Mouse (Mus musculus): Measurements from ENCODE around the gene Aars.

DNA sequence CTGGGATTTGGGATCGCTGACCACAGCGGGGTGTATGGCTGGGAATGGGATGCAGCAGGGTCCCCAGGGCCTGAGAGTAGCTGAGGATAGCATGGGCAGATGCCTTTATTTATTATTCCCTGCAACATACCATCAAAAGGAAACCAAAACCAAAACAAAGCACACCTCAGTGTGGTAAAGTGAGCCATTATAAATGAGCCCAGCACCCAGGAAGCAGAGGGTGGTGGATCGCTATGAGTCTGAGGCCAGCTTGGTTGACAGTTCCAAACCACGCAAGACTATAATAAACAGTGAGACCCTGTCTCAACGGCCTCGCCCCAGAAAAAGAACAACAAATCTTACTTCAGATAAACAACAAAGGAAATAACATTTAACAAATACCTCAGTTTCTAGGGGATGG, 2.9 kb upstream of the Aars start:
- no peak for TF ChIP-seq CTCF (IDR thresholded peaks at IDR 0.05; ENCODE audit: borderline replicate concordance, insufficient read depth, low read length)
- TF ChIP-seq POLR2A (IDR thresholded peaks at IDR 0.05; ENCODE audit: low read depth, low read length) = no peak
